Mouse (Mus musculus): ENCODE measurements around the gene Irf9. TPM values are rescaled to one million over a fixed set of nuclear protein-coding genes. Genes with fewer than 3 reads are reported as not detected.

Irf9 gene
- 54.8 and 80.1 TPM in 2 replicates for polyA plus RNA-seq (2012; rRNA removed; ENCODE audit: low replicate concordance)

GRCm38 (mm10) chr14:55603271-55603632, at the start of gene Irf9:
Gene Irf9 (plus strand): TSS chr14:55603571.

GRCm38 (mm10) chr14:55559799-55560201, 43.6 kb upstream of the Irf9 start, which contains the start of gene Dcaf11:
Gene Dcaf11 (plus strand): TSS chr14:55560006.

GRCm38 (mm10) chr14:55560202-55561073, 42.9 kb upstream of the Irf9 start, which contains the start of gene A730061H03Rik:
Gene A730061H03Rik (minus strand): TSS chr14:55560406.

GRCm38 (mm10) chr14:55575302-55575701, 28.1 kb upstream of the Irf9 start, which contains the start of gene Fitm1:
Gene Fitm1 (plus strand): TSS chr14:55575617.

GRCm38 (mm10) chr14:55577871-55578667, 25.3 kb upstream of the Irf9 start, which contains the start of gene Psme1:
Gene Psme1 (plus strand): TSS chr14:55578123.

GRCm38 (mm10) chr14:55584702-55585565, 18.4 kb upstream of the Irf9 start, which contains the start of gene Emc9:
Gene Emc9 (minus strand): TSS chr14:55585302.

GRCm38 (mm10) chr14:55590748-55591330, 12.5 kb upstream of the Irf9 start, which contains the start of gene Psme2:
Gene Psme2 (minus strand): TSS chr14:55591113.

GRCm38 (mm10) chr14:55591331-55591891, 12.0 kb upstream of the Irf9 start, which contains the start of gene Rnf31:
Gene Rnf31 (plus strand): TSS chr14:55591708.

GRCm38 (mm10) chr14:55617822-55618221, 14.5 kb downstream of the Irf9 start, which contains the start of gene Rec8:
Gene Rec8 (plus strand): TSS chr14:55618037.

GRCm38 (mm10) chr14:55635523-55636007, 32.2 kb downstream of the Irf9 start, which contains the start of gene Ipo4:
Gene Ipo4 (minus strand): TSS chr14:55635957.

GRCm38 (mm10) chr14:55637795-55638194, 34.4 kb downstream of the Irf9 start, which contains the start of gene Gm49378:
Gene Gm49378 (minus strand): TSS chr14:55637895.

GRCm38 (mm10) chr14:55643060-55643907, 39.9 kb downstream of the Irf9 start, which contains the start of gene Tm9sf1:
Gene Tm9sf1 (minus strand): TSS chr14:55643806.

GRCm38 (mm10) chr14:55649884-55650283, 46.5 kb downstream of the Irf9 start, which contains the start of gene Tssk4:
Gene Tssk4 (plus strand): TSS chr14:55650184.

Other genes starting within 250 kb of the Irf9 start
- gene Dhrs4, start 124.8 kb upstream of the Irf9 start, polyA plus RNA-seq (2012; rRNA removed; ENCODE audit: low replicate concordance) = 95.3 and 98.5 TPM in 2 replicates
- gene Carmil3, start 112.9 kb upstream of the Irf9 start, polyA plus RNA-seq (2012; rRNA removed; ENCODE audit: low replicate concordance) = 0.58 and 5.5 TPM in 2 replicates
- gene Cpne6, start 93.1 kb upstream of the Irf9 start, polyA plus RNA-seq (2012; rRNA removed; ENCODE audit: low replicate concordance) = 0.02 TPM in 1 of 2 replicates, not detected in the other
- not detected in 2 replicates for gene Nrl, start 78.6 kb upstream of the Irf9 start, polyA plus RNA-seq (2012; rRNA removed; ENCODE audit: low replicate concordance)
- 19.5 and 27.3 TPM in 2 replicates for gene Pck2, start 63.3 kb upstream of the Irf9 start, polyA plus RNA-seq (2012; rRNA removed; ENCODE audit: low replicate concordance)
- gene Dcaf11, start 43.6 kb upstream of the Irf9 start, polyA plus RNA-seq (2012; rRNA removed; ENCODE audit: low replicate concordance) = 95.6 and 99.0 TPM in 2 replicates
- gene A730061H03Rik, start 43.2 kb upstream of the Irf9 start, polyA plus RNA-seq (2012; rRNA removed; ENCODE audit: low replicate concordance) = 0.66 and 1.2 TPM in 2 replicates
- 0.09 TPM in 1 of 2 replicates, not detected in the other for gene Fitm1, start 28.0 kb upstream of the Irf9 start, polyA plus RNA-seq (2012; rRNA removed; ENCODE audit: low replicate concordance)
- gene Psme1, start 25.4 kb upstream of the Irf9 start, polyA plus RNA-seq (2012; rRNA removed; ENCODE audit: low replicate concordance) = 79.6 and 120 TPM in 2 replicates
- gene Emc9, start 18.3 kb upstream of the Irf9 start, polyA plus RNA-seq (2012; rRNA removed; ENCODE audit: low replicate concordance) = 22.9 and 37.1 TPM in 2 replicates
- 117 and 212 TPM in 2 replicates for gene Psme2, start 12.5 kb upstream of the Irf9 start, polyA plus RNA-seq (2012; rRNA removed; ENCODE audit: low replicate concordance)
- gene Rnf31, start 11.9 kb upstream of the Irf9 start, polyA plus RNA-seq (2012; rRNA removed; ENCODE audit: low replicate concordance) = 33.6 and 53.0 TPM in 2 replicates
- 59.9 and 65.8 TPM in 2 replicates for gene Rec8, start 14.5 kb downstream of the Irf9 start, polyA plus RNA-seq (2012; rRNA removed; ENCODE audit: low replicate concordance)
- gene Ipo4, start 32.4 kb downstream of the Irf9 start, polyA plus RNA-seq (2012; rRNA removed; ENCODE audit: low replicate concordance) = 22.5 and 39.9 TPM in 2 replicates
- 6.3 and 23.9 TPM in 2 replicates for gene Gm49378, start 34.3 kb downstream of the Irf9 start, polyA plus RNA-seq (2012; rRNA removed; ENCODE audit: low replicate concordance)
- gene Tm9sf1, start 40.2 kb downstream of the Irf9 start, polyA plus RNA-seq (2012; rRNA removed; ENCODE audit: low replicate concordance) = 112 and 118 TPM in 2 replicates
- gene Tssk4, start 46.6 kb downstream of the Irf9 start, polyA plus RNA-seq (2012; rRNA removed; ENCODE audit: low replicate concordance) = 0.69 and 1.3 TPM in 2 replicates
- gene Mdp1, start 56.9 kb downstream of the Irf9 start, polyA plus RNA-seq (2012; rRNA removed; ENCODE audit: low replicate concordance) = 17.9 and 19.6 TPM in 2 replicates
- gene Gmpr2, start 68.4 kb downstream of the Irf9 start, polyA plus RNA-seq (2012; rRNA removed; ENCODE audit: low replicate concordance) = 9.4 and 9.7 TPM in 2 replicates
- gene Nedd8, start 68.6 kb downstream of the Irf9 start, polyA plus RNA-seq (2012; rRNA removed; ENCODE audit: low replicate concordance) = 242 and 271 TPM in 2 replicates
- gene Tinf2, start 78.2 kb downstream of the Irf9 start, polyA plus RNA-seq (2012; rRNA removed; ENCODE audit: low replicate concordance) = 8.9 and 9.3 TPM in 2 replicates
- gene Tgm1, start 110.4 kb downstream of the Irf9 start, polyA plus RNA-seq (2012; rRNA removed; ENCODE audit: low replicate concordance) = 0.48 and 0.58 TPM in 2 replicates
- 44.0 and 48.3 TPM in 2 replicates for gene Rabggta, start 118.7 kb downstream of the Irf9 start, polyA plus RNA-seq (2012; rRNA removed; ENCODE audit: low replicate concordance)
- gene Dhrs1, start 142.1 kb downstream of the Irf9 start, polyA plus RNA-seq (2012; rRNA removed; ENCODE audit: low replicate concordance) = 404 and 508 TPM in 2 replicates
- 10.6 and 12.5 TPM in 2 replicates for gene Nop9, start 142.1 kb downstream of the Irf9 start, polyA plus RNA-seq (2012; rRNA removed; ENCODE audit: low replicate concordance)
- 265 and 662 TPM in 2 replicates for gene Cideb, start 154.9 kb downstream of the Irf9 start, polyA plus RNA-seq (2012; rRNA removed; ENCODE audit: low replicate concordance)
- 36.1 and 162 TPM in 2 replicates for gene Ltb4r2, start 157.9 kb downstream of the Irf9 start, polyA plus RNA-seq (2012; rRNA removed; ENCODE audit: low replicate concordance)
- gene Ltb4r1, start 162.4 kb downstream of the Irf9 start, polyA plus RNA-seq (2012; rRNA removed; ENCODE audit: low replicate concordance) = 14.4 and 49.5 TPM in 2 replicates
- gene Adcy4, start 180.5 kb downstream of the Irf9 start, polyA plus RNA-seq (2012; rRNA removed; ENCODE audit: low replicate concordance) = 3.4 and 3.5 TPM in 2 replicates
- gene Ripk3, start 185.3 kb downstream of the Irf9 start, polyA plus RNA-seq (2012; rRNA removed; ENCODE audit: low replicate concordance) = 46.1 and 54.9 TPM in 2 replicates
- gene Nfatc4, start 219.6 kb downstream of the Irf9 start, polyA plus RNA-seq (2012; rRNA removed; ENCODE audit: low replicate concordance) = 10.9 and 11.1 TPM in 2 replicates

All from duodenum, adult 2 months (tissue).